Mouse (Mus musculus) midbrain, embryonic 12.5 days (tissue): ENCODE results near the gene Nup50. TPM values are rescaled to one million over a fixed set of nuclear protein-coding genes. Genes with fewer than 3 reads are reported as not detected.
"Not testable (repeated sequence)": the region's sequence is repeated elsewhere in the genome, so short reads cannot be mapped to it uniquely, and the experiment has no call there.

Experiments
- ATAC-seq: fragments of 200-750 bp; cut with Nextera tagmentation; 2 replicates; pipeline ENCODE4 v1.8.0; 2017; ENCODE audit warnings: low read depth, moderate TSS enrichment, moderate library complexity; ENCODE audit not compliant: low FRiP score
- H3K27ac ChIP-seq: fragments of 300-500 bp; sonication (generic); replicated peaks from 2 replicates; pipeline ENCODE4 v1.5.1; 2016; ENCODE audit warnings: mild to moderate bottlenecking
- H3K27me3 ChIP-seq: fragments of 300-500 bp; sonication (generic); 2 replicates; pipeline ENCODE4 v1.6.1; 2016; ENCODE audit warnings: mild to moderate bottlenecking
- H3K36me3 ChIP-seq: fragments of 300-500 bp; sonication (generic); 2 replicates; pipeline ENCODE4 v1.6.1; 2016
- H3K4me1 ChIP-seq: fragments of 300-500 bp; sonication (generic); 2 replicates; pipeline ENCODE4 v1.6.1; 2016
- H3K4me2 ChIP-seq: fragments of 300-500 bp; sonication (generic); replicated peaks from 2 replicates; pipeline ENCODE4 v1.6.1; 2016; ENCODE audit warnings: mild to moderate bottlenecking, moderate library complexity
- H3K4me3 ChIP-seq: fragments of 300-500 bp; sonication (generic); 2 replicates; pipeline ENCODE4 v1.5.1; 2016; ENCODE audit warnings: mild to moderate bottlenecking
- H3K9ac ChIP-seq: fragments of 300-500 bp; sonication (generic); replicated peaks from 2 replicates; pipeline ENCODE4 v1.6.1; 2016; ENCODE audit warnings: mild to moderate bottlenecking, moderate library complexity
- H3K9me3 ChIP-seq: fragments of 300-500 bp; sonication (generic); 2 replicates; pipeline ENCODE4 v1.6.1; 2016; ENCODE audit warnings: mild to moderate bottlenecking
- WGBS: fragments of 180-500 bp; shearing (Covaris S2); methylation state at CpG from one replicate; pipeline ENCODE4 v1.1.7; 2016; 5-methylcytosine and 5-hydroxymethylcytosine counted together
- polyA plus RNA-seq: library from polyadenylated mRNA; unstranded; fragments of >200 nt; fragmentation: Nextera tagmentation; extraction: Ambion mirVana; gene quantifications from 2 replicates; pipeline ENCODE4 v1.2.1, GENCODE M21; 2016

Nup50 gene
- 62.4 and 65.2 TPM in 2 replicates for polyA plus RNA-seq

GRCm38 (mm10) chr15:84922884-84923507 is at the start of gene Nup50:
Gene Nup50, plus strand, starts transcription at chr15:84923411.
- WGBS, result under 1% methylated on average over 60 of the region's 60 CpGs
- Histone ChIP-seq H3K27ac (peak within 1 kb of the TSS; percentile 95), H3K4me2 (peak within 1 kb of the TSS; percentile 87), H3K27me3 (no peaks in the 10 kb centered on the region), H3K36me3 (peaks cover 9% of the 10 kb centered on the region), H3K9me3 (no peaks in the 10 kb centered on the region), H3K4me3 (peak within 1 kb of the TSS; percentile 100), H3K4me1 (peaks cover 28% of the 10 kb centered on the region), H3K9ac (peak within 1 kb of the TSS; percentile 99)
- peak; percentile 89 for ATAC-seq

- no peaks in the 10 kb centered on the region for H3K27me3 ChIP-seq
- no peaks in the 10 kb centered on the region for H3K9me3 ChIP-seq
- WGBS, result 85% methylated on average over 4 of the region's 4 CpGs
- H3K27ac ChIP-seq, result no peak overlapping the region
- no peaks in the 10 kb centered on the region for H3K36me3 ChIP-seq
- ATAC-seq, result no peak
- H3K4me2 ChIP-seq, result no peak overlapping the region
- H3K4me3 ChIP-seq, result no peak overlapping the region
- H3K4me1 ChIP-seq, result no peaks in the 10 kb centered on the region
- H3K9ac ChIP-seq, result no peak overlapping the region
Observed at GRCm38 (mm10) chr15:84873867-84874266, 49.3 kb upstream of the Nup50 start.

GRCm38 (mm10) chr15:84877029-84877815 is 46.0 kb upstream of the Nup50 start:
- 84% methylated on average over 12 of the region's 12 CpGs for WGBS
- Histone ChIP-seq H3K27ac (no peak overlapping the region), H3K9me3 (no peaks in the 10 kb centered on the region), H3K36me3 (no peaks in the 10 kb centered on the region), H3K9ac (no peak overlapping the region), H3K27me3 (no peaks in the 10 kb centered on the region; the same call in 1 of the 2 replicates), H3K4me1 (no peaks in the 10 kb centered on the region), H3K4me3 (no peak overlapping the region), H3K4me2 (no peak overlapping the region)
- ATAC-seq, result no peak

GRCm38 (mm10) chr15:84888066-84888465 is 35.1 kb upstream of the Nup50 start:
- 83% methylated on average over 12 of the region's 12 CpGs for WGBS

GRCm38 (mm10) chr15:84891246-84891645 is 32.0 kb upstream of the Nup50 start:
- Histone ChIP-seq H3K36me3 (no peaks in the 10 kb centered on the region), H3K4me2 (no peak overlapping the region), H3K27me3 (0 out of 2 replicates have a peak, but pooled peaks cover 5% of the 10 kb centered on the region), H3K4me3 (no peak overlapping the region), H3K9ac (0 out of 2 replicates have a peak overlapping the region, but pooled peaks have one; percentile 11), H3K4me1 (peaks cover 11% of the 10 kb centered on the region), H3K27ac (no peak overlapping the region), H3K9me3 (peaks cover 4% of the 10 kb centered on the region; the same call in 1 of the 2 replicates)
- WGBS, result 44% methylated on average over 3 of the region's 3 CpGs
- ATAC-seq, result no peak

More at GRCm38 (mm10) chr15:84888066-84888465, 35.1 kb upstream of the Nup50 start:
- Histone ChIP-seq H3K4me2 (no peak overlapping the region), H3K4me1 (peaks cover 11% of the 10 kb centered on the region), H3K36me3 (no peaks in the 10 kb centered on the region), H3K9me3 (no peaks in the 10 kb centered on the region), H3K9ac (no peak overlapping the region), H3K27ac (no peak overlapping the region), H3K27me3 (0 out of 2 replicates have a peak, but pooled peaks cover 12% of the 10 kb centered on the region), H3K4me3 (no peak overlapping the region)
- no peak for ATAC-seq

GRCm38 (mm10) chr15:84891658-84892057 is 31.6 kb upstream of the Nup50 start:
- H3K4me2 ChIP-seq, result no peak overlapping the region
- H3K27me3 ChIP-seq, result peaks cover 8% of the 10 kb centered on the region; the same call in 1 of the 2 replicates
- WGBS, result 0% methylated on average over 3 of the region's 3 CpGs
- peaks cover 4% of the 10 kb centered on the region; the same call in 1 of the 2 replicates for H3K9me3 ChIP-seq
- no peaks in the 10 kb centered on the region for H3K36me3 ChIP-seq
- peaks cover 11% of the 10 kb centered on the region for H3K4me1 ChIP-seq
- H3K9ac ChIP-seq, result no peak overlapping the region
- no peak overlapping the region for H3K4me3 ChIP-seq
- peak; percentile 34; the same call in 1 of the 2 replicates for ATAC-seq
- no peak overlapping the region for H3K27ac ChIP-seq

- ATAC-seq, H3K4me3 ChIP-seq, H3K4me2 ChIP-seq, H3K9me3 ChIP-seq, H3K9ac ChIP-seq, H3K36me3 ChIP-seq, H3K27ac ChIP-seq: not testable (repeated sequence)
- Histone ChIP-seq H3K4me1 (peaks cover 14% of the 10 kb centered on the region), H3K27me3 (peaks cover 49% of the 10 kb centered on the region)
- 71% methylated on average over 10 of the region's 10 CpGs for WGBS
Observed at GRCm38 (mm10) chr15:84896216-84896615, 27.0 kb upstream of the Nup50 start.

GRCm38 (mm10) chr15:84896664-84897063 is 26.5 kb upstream of the Nup50 start:
- no peak for ATAC-seq
- Histone ChIP-seq H3K27ac (no peak overlapping the region), H3K4me2 (no peak overlapping the region), H3K9me3 (peaks cover 4% of the 10 kb centered on the region; the same call in 1 of the 2 replicates), H3K27me3 (peaks cover 51% of the 10 kb centered on the region), H3K36me3 (no peaks in the 10 kb centered on the region), H3K4me3 (no peak overlapping the region), H3K4me1 (peaks cover 10% of the 10 kb centered on the region), H3K9ac (no peak overlapping the region)
- 87% methylated on average over 1 of the region's 1 CpGs for WGBS

- Histone ChIP-seq H3K4me3 (no peak overlapping the region), H3K27me3 (peaks cover 62% of the 10 kb centered on the region), H3K9me3 (peaks cover 4% of the 10 kb centered on the region; the same call in 1 of the 2 replicates), H3K4me1 (peaks cover 10% of the 10 kb centered on the region), H3K27ac (no peak overlapping the region), H3K36me3 (no peaks in the 10 kb centered on the region), H3K4me2 (no peak overlapping the region), H3K9ac (no peak overlapping the region)
- WGBS, result 61% methylated on average over 7 of the region's 7 CpGs
- no peak for ATAC-seq
Observed at GRCm38 (mm10) chr15:84898077-84898476, 25.1 kb upstream of the Nup50 start.

- Histone ChIP-seq H3K9me3 (no peaks in the 10 kb centered on the region), H3K27ac (no peak overlapping the region), H3K9ac (no peak overlapping the region), H3K27me3 (peaks cover 75% of the 10 kb centered on the region), H3K4me2 (no peak overlapping the region), H3K36me3 (no peaks in the 10 kb centered on the region), H3K4me3 (no peak overlapping the region), H3K4me1 (no peaks in the 10 kb centered on the region; the same call in 1 of the 2 replicates)
- ATAC-seq, result no peak
- WGBS, result 38% methylated on average over 7 of the region's 7 CpGs
Observed at GRCm38 (mm10) chr15:84903843-84904385, 19.3 kb upstream of the Nup50 start.

- H3K4me2 ChIP-seq, result no peak overlapping the region
- H3K4me3 ChIP-seq, result no peak overlapping the region
- H3K27ac ChIP-seq, result no peak overlapping the region
- no peaks in the 10 kb centered on the region for H3K4me1 ChIP-seq
- WGBS, result 88% methylated on average over 3 of the region's 3 CpGs
- H3K27me3 ChIP-seq, result peaks cover 12% of the 10 kb centered on the region
- no peaks in the 10 kb centered on the region for H3K36me3 ChIP-seq
- peaks cover 5% of the 10 kb centered on the region; the same call in 1 of the 2 replicates for H3K9me3 ChIP-seq
- no peak for ATAC-seq
- no peak overlapping the region for H3K9ac ChIP-seq
Observed at GRCm38 (mm10) chr15:84913201-84913600, 10.0 kb upstream of the Nup50 start.

GRCm38 (mm10) chr15:84919938-84920337 is 3.3 kb upstream of the Nup50 start, which contains the start of gene Gm29666:
Gene Gm29666, minus strand, starts transcription at chr15:84920038.
- H3K9me3 ChIP-seq, result no peaks in the 10 kb centered on the region
- ATAC-seq, result no peak
- 92% methylated on average over 3 of the region's 3 CpGs for WGBS

More at GRCm38 (mm10) chr15:84919938-84920337, 3.3 kb upstream of the Nup50 start, which contains the start of gene Gm29666:
- no peak within 1 kb of the TSS for H3K4me3 ChIP-seq
- H3K27me3 ChIP-seq, result peaks cover 5% of the 10 kb centered on the region; the same call in 1 of the 2 replicates
- H3K4me1 ChIP-seq, result peaks cover 18% of the 10 kb centered on the region
- no peaks in the 10 kb centered on the region for H3K36me3 ChIP-seq
- no peak within 1 kb of the TSS for H3K27ac ChIP-seq
- H3K4me2 ChIP-seq, result no peak within 1 kb of the TSS
- no peak within 1 kb of the TSS for H3K9ac ChIP-seq
